ENCODE assay signal across 8 mouse cellular contexts in the genomic region with DNA sequence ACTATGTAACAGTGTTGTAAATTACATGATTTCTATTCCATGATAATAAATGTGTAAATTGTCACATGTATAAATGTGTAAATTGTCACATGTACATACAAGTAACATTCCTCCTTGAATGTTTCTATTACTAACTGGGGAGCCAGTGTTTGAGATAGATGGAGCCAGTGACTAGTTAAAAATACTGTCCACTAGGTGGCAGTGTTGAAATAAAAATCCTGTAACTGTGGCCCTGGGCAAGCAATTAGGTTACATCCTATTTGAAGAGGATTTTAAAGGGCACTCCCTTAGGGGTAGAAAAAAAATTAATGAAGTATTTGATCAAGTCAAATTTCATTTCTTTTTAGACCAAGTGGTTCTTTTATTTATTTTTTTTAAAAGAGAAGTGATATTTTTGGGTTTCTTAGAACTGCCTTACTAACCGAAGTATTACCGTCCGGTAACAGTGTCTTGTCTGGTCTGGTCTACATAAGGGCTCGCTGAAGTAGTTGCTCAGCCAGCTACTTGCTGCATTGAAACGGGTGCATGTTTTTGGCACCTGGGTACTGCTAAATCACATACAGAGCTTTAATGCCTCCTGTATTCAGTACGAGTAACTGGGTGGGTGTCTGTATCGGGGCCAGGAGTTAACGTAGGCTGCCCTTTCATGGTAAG. TPM values are rescaled to one million over a fixed set of nuclear protein-coding genes. Genes with fewer than 3 reads are reported as not detected.
DNase-seq lines count a peak whose midpoint lies in the region; ATAC-seq and TF ChIP-seq lines count a peak whose summit lies in the region.

No protein-coding gene starts in this region.

- intact Hi-C loops in heart, postnatal 36 days (cut with DNase I), result no loop called here

- H3K27ac ChIP-seq in hindbrain, embryonic 14.5 days, result no peak overlapping the region
- H3K27ac ChIP-seq in midbrain, postnatal 0 days (ENCODE audit: low read depth, low read length), result no peak overlapping the region

- H3K4me3 ChIP-seq in hindbrain, embryonic 14.5 days (replicated peaks; ENCODE audit: low read length), result no peak overlapping the region
- no peak overlapping the region for H3K4me3 ChIP-seq in midbrain, postnatal 0 days (ENCODE audit: low read depth, low read length)

- ATAC-seq in hindbrain, embryonic 14.5 days (ENCODE audit: low FRiP score), result peak; percentile 66
- ATAC-seq in midbrain, postnatal 0 days (ENCODE audit: low FRiP score), result peak; percentile 69; the same call in 1 of the 2 replicates

- peaks cover 6% of the 10 kb centered on the region; the same call in 1 of the 2 replicates for H3K36me3 ChIP-seq in hindbrain, embryonic 14.5 days (replicated peaks; ENCODE audit: control insufficient read depth, insufficient read depth)
- no peaks in the 10 kb centered on the region; the same call in 1 of the 2 replicates for H3K36me3 ChIP-seq in midbrain, postnatal 0 days (ENCODE audit: insufficient read depth, low read length)

- no peak overlapping the region for H3K9ac ChIP-seq in hindbrain, embryonic 14.5 days
- no peak overlapping the region for H3K9ac ChIP-seq in midbrain, postnatal 0 days (replicated peaks; ENCODE audit: low read length, poor library complexity, severe bottlenecking)

- 92% methylated on average over 8 of the region's 8 CpGs for WGBS in hindbrain, embryonic 14.5 days
- WGBS in midbrain, postnatal 0 days, result 84% methylated on average over 8 of the region's 8 CpGs

- H3K4me1 ChIP-seq in hindbrain, embryonic 14.5 days (replicated peaks; ENCODE audit: control insufficient read depth, insufficient read depth, low read length), result no peaks in the 10 kb centered on the region
- no peaks in the 10 kb centered on the region for H3K4me1 ChIP-seq in midbrain, postnatal 0 days (ENCODE audit: insufficient read depth, low read length)

- no peak for TF ChIP-seq POLR2A in brain, embryonic 14.5 days (IDR thresholded peaks at IDR 0.05; ENCODE audit: borderline replicate concordance, extremely low read depth, insufficient read depth, insufficient read length, poor library complexity, severe bottlenecking)

- H3K27me3 ChIP-seq in hindbrain, embryonic 14.5 days (ENCODE audit: control insufficient read depth, insufficient read depth, low read length), result no peaks in the 10 kb centered on the region
- no peaks in the 10 kb centered on the region for H3K27me3 ChIP-seq in midbrain, postnatal 0 days (ENCODE audit: insufficient read depth, low read length)

- H3K9me3 ChIP-seq in hindbrain, embryonic 14.5 days (ENCODE audit: control insufficient read depth, low read length), result no peaks in the 10 kb centered on the region
- no peaks in the 10 kb centered on the region for H3K9me3 ChIP-seq in midbrain, postnatal 0 days (ENCODE audit: low read length)

- peak; percentile 25 for DNase-seq in heart, postnatal 4 days
- DNase-seq in heart, postnatal 36 days, result no peak
- peak; percentile 10 for DNase-seq in CD4-positive helper T cell, adult 2 months (ENCODE audit: low read depth, low spot score)
- peak; percentile 85 for DNase-seq in brain, embryonic 14.5 days (ENCODE audit: low read depth)
- peak; percentile 87 for DNase-seq in hindbrain, embryonic 14.5 days (ENCODE audit: low spot score)
- peak; percentile 85 for DNase-seq in midbrain, postnatal 0 days (ENCODE audit: low spot score)
- no peak for DNase-seq in right cerebral cortex, postnatal 10 days (ENCODE audit: low spot score in 2 of 2)
- no peak for DNase-seq in adrenal gland, adult 18-20 months (ENCODE audit: low spot score in 2 of 2)

- TF ChIP-seq CTCF in brain, embryonic 14.5 days (IDR thresholded peaks at IDR 0.05; ENCODE audit: borderline replicate concordance, extremely low read depth, insufficient read depth, insufficient read length), result peak; percentile 40; the same call in 1 of the 2 replicates
- TF ChIP-seq CTCF in midbrain, postnatal 0 days (IDR thresholded peaks at IDR 0.05), result peak; percentile 85

- no peak overlapping the region for H3K4me2 ChIP-seq in hindbrain, embryonic 14.5 days (replicated peaks)
- no peak overlapping the region for H3K4me2 ChIP-seq in midbrain, postnatal 0 days (ENCODE audit: low read depth, low read length, poor library complexity, severe bottlenecking)

RNA-seq across cellular contexts. Expression of gene Atg4c, which starts 41.6 kb away (rescaled TPM):
- total RNA-seq in heart, postnatal 4 days (2021), result 1 to 10 TPM; 5.3 to 5.5 TPM
- total RNA-seq in heart, postnatal 36 days (2021), result 1 to 10 TPM; 4.6 to 5.5 TPM
- 11.8 and 12.0 TPM in 2 replicates for polyA plus RNA-seq in brain, embryonic 14.5 days (2012; rRNA removed)
- polyA plus RNA-seq in hindbrain, embryonic 14.5 days (2014; fragmentation: Nextera tagmentation; extraction: Ambion mirVana), result 19.2 and 20.4 TPM in 2 replicates
- 8.7 and 13.9 TPM in 2 replicates for total RNA-seq in midbrain, postnatal 0 days (2014; rRNA removed)
- 15.8 and 16.0 TPM in 2 replicates for polyA plus RNA-seq in midbrain, postnatal 0 days (2015; fragmentation: Nextera tagmentation; extraction: Ambion mirVana)
- total RNA-seq in adrenal gland, adult 18-20 months (2021), result 10 to 100 TPM in 1 of 2 experiments, 1 to 10 TPM in 1; 9.6 to 14.3 TPM

Comparison
In these comparisons a context has a peak if more than half of its experiments do, and no peak if none do; other contexts are left out.
1. DNase-seq: peak in heart, postnatal 4 days (single experiment), CD4-positive helper T cell, adult 2 months (single experiment), brain, embryonic 14.5 days (single experiment), hindbrain, embryonic 14.5 days (single experiment) and midbrain, postnatal 0 days (single experiment); none in heart, postnatal 36 days (0 of 2), right cerebral cortex, postnatal 10 days (0 of 2) and adrenal gland, adult 18-20 months (0 of 2).